In genomic region chr7:44336046-44337021, GRCm38 (mm10) we compare ENCODE assay signal across 8 mouse cellular contexts. TPM values are rescaled to one million over a fixed set of nuclear protein-coding genes. Genes with fewer than 3 reads are reported as not detected.
DNase-seq lines count a peak whose midpoint lies in the region; ATAC-seq and TF ChIP-seq lines count a peak whose summit lies in the region.

No protein-coding gene starts in this region.

- TF ChIP-seq CTCF in heart, postnatal 0 days (IDR thresholded peaks at IDR 0.05; ENCODE audit: low read depth): no peak
- no peak for TF ChIP-seq CTCF in cerebellum, adult 2 months (IDR thresholded peaks at IDR 0.05; ENCODE audit: borderline replicate concordance, insufficient read depth, low read depth, low read length)
- TF ChIP-seq CTCF in midbrain, postnatal 0 days (IDR thresholded peaks at IDR 0.05): no peak

- intact Hi-C loops in gastrocnemius, postnatal 36 days (cut with DNase I): no loop called here

- 3% methylated on average over 35 of the region's 54 CpGs for WGBS in heart, postnatal 0 days
- WGBS in cerebellum, adult 2 months: 2% methylated on average over 50 of the region's 54 CpGs
- WGBS in hindbrain, embryonic 14.5 days: 1% methylated on average over 51 of the region's 54 CpGs
- WGBS in midbrain, postnatal 0 days: 1% methylated on average over 27 of the region's 54 CpGs

- TF ChIP-seq EP300 in heart, postnatal 0 days (IDR thresholded peaks at IDR 0.05; ENCODE audit: low read depth): no peak

- H3K9ac ChIP-seq in heart, postnatal 0 days (replicated peaks; ENCODE audit: low read depth, low read length): no peak overlapping the region
- H3K9ac ChIP-seq in hindbrain, embryonic 14.5 days: peak overlapping the region; percentile 95
- H3K9ac ChIP-seq in midbrain, postnatal 0 days (replicated peaks; ENCODE audit: low read length, poor library complexity, severe bottlenecking): peak overlapping the region; percentile 96

- no peak overlapping the region for H3K27ac ChIP-seq in heart, postnatal 0 days (ENCODE audit: low read depth)
- peak overlapping the region; percentile 80 for H3K27ac ChIP-seq in cerebellum, adult 2 months (ENCODE audit: insufficient read depth, low read length)
- H3K27ac ChIP-seq in hindbrain, embryonic 14.5 days: peak overlapping the region; percentile 95
- peak overlapping the region; percentile 93 for H3K27ac ChIP-seq in midbrain, postnatal 0 days (ENCODE audit: low read depth, low read length)

- no peak; the same call in 1 of the 2 replicates for ATAC-seq in heart, postnatal 0 days (ENCODE audit: insufficient read depth, low read depth)
- peak; percentile 80 for ATAC-seq in hindbrain, embryonic 14.5 days (ENCODE audit: low FRiP score)
- ATAC-seq in midbrain, postnatal 0 days (ENCODE audit: low FRiP score): peak; percentile 78
- ATAC-seq in activated CD4-positive, CD25-positive, alpha-beta regulatory T cell, adult 4 months: no peak

- DNase-seq in heart, postnatal 0 days (ENCODE audit: low spot score): no peak
- no peak for DNase-seq in heart, adult 18-20 months
- DNase-seq in cerebellum, adult 2 months: peak; percentile 72 to 77
- DNase-seq in hindbrain, embryonic 14.5 days (ENCODE audit: low spot score): peak; percentile 60
- DNase-seq in midbrain, postnatal 0 days (ENCODE audit: low spot score): peak; percentile 81
- DNase-seq in testis, postnatal 14 days (ENCODE audit: low spot score): no peak
- DNase-seq in gastrocnemius, postnatal 36 days: no peak

- H3K9me3 ChIP-seq in heart, postnatal 0 days (replicated peaks; ENCODE audit: control insufficient read depth, low read length): no peaks in the 10 kb centered on the region
- H3K9me3 ChIP-seq in hindbrain, embryonic 14.5 days (ENCODE audit: control insufficient read depth, low read length): no peaks in the 10 kb centered on the region
- no peaks in the 10 kb centered on the region for H3K9me3 ChIP-seq in midbrain, postnatal 0 days (ENCODE audit: low read length)

- H3K4me3 ChIP-seq in heart, postnatal 0 days (ENCODE audit: low read depth, low read length): peak overlapping the region; percentile 28
- peak overlapping the region; percentile 90 for H3K4me3 ChIP-seq in cerebellum, adult 2 months (replicated peaks; ENCODE audit: insufficient read depth, low read depth, low read length)
- peak overlapping the region; percentile 76 for H3K4me3 ChIP-seq in hindbrain, embryonic 14.5 days (replicated peaks; ENCODE audit: low read length)
- peak overlapping the region; percentile 74 for H3K4me3 ChIP-seq in midbrain, postnatal 0 days (ENCODE audit: low read depth, low read length)

- TF ChIP-seq POLR2A in cerebellum, adult 2 months (IDR thresholded peaks at IDR 0.05; ENCODE audit: borderline replicate concordance, insufficient read depth, low read length): peak; percentile 53; the same call in 1 of the 2 replicates

- H3K4me2 ChIP-seq in heart, postnatal 0 days (ENCODE audit: low read depth, low read length): peak overlapping the region; percentile 50
- H3K4me2 ChIP-seq in hindbrain, embryonic 14.5 days (replicated peaks): peak overlapping the region; percentile 94
- peak overlapping the region; percentile 93 for H3K4me2 ChIP-seq in midbrain, postnatal 0 days (ENCODE audit: low read depth, low read length, poor library complexity, severe bottlenecking)

- H3K4me1 ChIP-seq in heart, postnatal 0 days (ENCODE audit: control insufficient read depth, insufficient read depth): no peaks in the 10 kb centered on the region
- H3K4me1 ChIP-seq in cerebellum, adult 2 months (ENCODE audit: control insufficient read depth, insufficient read depth, low read length): peaks cover 19% of the 10 kb centered on the region
- peaks cover 14% of the 10 kb centered on the region; the same call in 1 of the 2 replicates for H3K4me1 ChIP-seq in hindbrain, embryonic 14.5 days (replicated peaks; ENCODE audit: control insufficient read depth, insufficient read depth, low read length)
- peaks cover 5% of the 10 kb centered on the region; the same call in 1 of the 2 replicates for H3K4me1 ChIP-seq in midbrain, postnatal 0 days (ENCODE audit: insufficient read depth, low read length)

- H3K36me3 ChIP-seq in heart, postnatal 0 days (replicated peaks; ENCODE audit: control insufficient read depth, insufficient read depth, low read length): no peaks in the 10 kb centered on the region
- peaks cover 29% of the 10 kb centered on the region for H3K36me3 ChIP-seq in hindbrain, embryonic 14.5 days (replicated peaks; ENCODE audit: control insufficient read depth, insufficient read depth)
- H3K36me3 ChIP-seq in midbrain, postnatal 0 days (ENCODE audit: insufficient read depth, low read length): peaks cover 19% of the 10 kb centered on the region

- peaks cover 71% of the 10 kb centered on the region for H3K27me3 ChIP-seq in heart, postnatal 0 days (ENCODE audit: control insufficient read depth, insufficient read depth, low read length)
- no peaks in the 10 kb centered on the region for H3K27me3 ChIP-seq in cerebellum, adult 2 months (ENCODE audit: control insufficient read depth, insufficient read depth, low read length)
- H3K27me3 ChIP-seq in hindbrain, embryonic 14.5 days (ENCODE audit: control insufficient read depth, insufficient read depth, low read length): peaks cover 10% of the 10 kb centered on the region; the same call in 1 of the 2 replicates
- no peaks in the 10 kb centered on the region for H3K27me3 ChIP-seq in midbrain, postnatal 0 days (ENCODE audit: insufficient read depth, low read length)

RNA-seq across cellular contexts. Expression of gene Shank1, which starts 26.3 kb away (rescaled TPM):
- total RNA-seq in heart, postnatal 0 days (2014; rRNA removed; ENCODE audit: low replicate concordance): 0.19 and 0.61 TPM in 2 replicates
- 0.33 and 0.36 TPM in 2 replicates for polyA plus RNA-seq in heart, postnatal 0 days (2015; fragmentation: Nextera tagmentation; extraction: Ambion mirVana)
- total RNA-seq in heart, adult 18-20 months (2021): 1 to 10 TPM; 2.1 to 2.7 TPM
- polyA plus RNA-seq in cerebellum, adult 2 months (2012; rRNA removed): 51.4 and 60.7 TPM in 2 replicates
- polyA plus RNA-seq in hindbrain, embryonic 14.5 days (2014; fragmentation: Nextera tagmentation; extraction: Ambion mirVana): 40.3 and 46.8 TPM in 2 replicates
- total RNA-seq in midbrain, postnatal 0 days (2014; rRNA removed): 48.1 and 60.3 TPM in 2 replicates
- polyA plus RNA-seq in midbrain, postnatal 0 days (2015; fragmentation: Nextera tagmentation; extraction: Ambion mirVana): 33.9 and 39.2 TPM in 2 replicates
- not detected for polyA plus RNA-seq in activated CD4-positive, CD25-positive, alpha-beta regulatory T cell, adult 4 months (2017; shearing (Covaris generic))
- total RNA-seq in gastrocnemius, postnatal 36 days (2021): under 1 TPM; 0.27 to 0.28 TPM

RNA-seq across cellular contexts. Expression of gene Clec11a, which starts 29.6 kb away (rescaled TPM):
- 1.4 and 1.7 TPM in 2 replicates for total RNA-seq in heart, postnatal 0 days (2014; rRNA removed; ENCODE audit: low replicate concordance)
- polyA plus RNA-seq in heart, postnatal 0 days (2015; fragmentation: Nextera tagmentation; extraction: Ambion mirVana): 1.00 and 1.3 TPM in 2 replicates
- total RNA-seq in heart, adult 18-20 months (2021): under 1 TPM; 0.69 to 0.87 TPM
- 2.4 and 3.0 TPM in 2 replicates for polyA plus RNA-seq in cerebellum, adult 2 months (2012; rRNA removed)
- polyA plus RNA-seq in hindbrain, embryonic 14.5 days (2014; fragmentation: Nextera tagmentation; extraction: Ambion mirVana): 3.6 and 3.7 TPM in 2 replicates
- total RNA-seq in midbrain, postnatal 0 days (2014; rRNA removed): 3.2 and 3.9 TPM in 2 replicates
- 3.5 and 3.8 TPM in 2 replicates for polyA plus RNA-seq in midbrain, postnatal 0 days (2015; fragmentation: Nextera tagmentation; extraction: Ambion mirVana)
- under 1 TPM; 0.51 to 0.73 TPM for polyA plus RNA-seq in activated CD4-positive, CD25-positive, alpha-beta regulatory T cell, adult 4 months (2017; shearing (Covaris generic))
- total RNA-seq in gastrocnemius, postnatal 36 days (2021): 1 to 10 TPM; 1.6 to 2.2 TPM

RNA-seq across cellular contexts. Expression of gene Syt3, which starts 47.6 kb away (rescaled TPM):
- total RNA-seq in heart, postnatal 0 days (2014; rRNA removed; ENCODE audit: low replicate concordance): 0.58 and 3.1 TPM in 2 replicates
- polyA plus RNA-seq in heart, postnatal 0 days (2015; fragmentation: Nextera tagmentation; extraction: Ambion mirVana): 0.81 and 0.86 TPM in 2 replicates
- total RNA-seq in heart, adult 18-20 months (2021): 1 to 10 TPM; 2.3 to 2.9 TPM
- 125 and 130 TPM in 2 replicates for polyA plus RNA-seq in cerebellum, adult 2 months (2012; rRNA removed)
- 61.8 and 70.8 TPM in 2 replicates for polyA plus RNA-seq in hindbrain, embryonic 14.5 days (2014; fragmentation: Nextera tagmentation; extraction: Ambion mirVana)
- total RNA-seq in midbrain, postnatal 0 days (2014; rRNA removed): 119 and 144 TPM in 2 replicates
- 88.4 and 96.7 TPM in 2 replicates for polyA plus RNA-seq in midbrain, postnatal 0 days (2015; fragmentation: Nextera tagmentation; extraction: Ambion mirVana)
- not detected for polyA plus RNA-seq in activated CD4-positive, CD25-positive, alpha-beta regulatory T cell, adult 4 months (2017; shearing (Covaris generic))
- 1 to 10 TPM; 1.6 to 2.1 TPM for total RNA-seq in gastrocnemius, postnatal 36 days (2021)

RNA-seq across cellular contexts. Expression of gene 1700008O03Rik, which starts 49.3 kb away (rescaled TPM):
- total RNA-seq in heart, postnatal 0 days (2014; rRNA removed; ENCODE audit: low replicate concordance): not detected in 2 replicates
- 0.14 and 0.52 TPM in 2 replicates for polyA plus RNA-seq in heart, postnatal 0 days (2015; fragmentation: Nextera tagmentation; extraction: Ambion mirVana)
- total RNA-seq in heart, adult 18-20 months (2021): under 1 TPM; 0.30 to 0.31 TPM
- polyA plus RNA-seq in cerebellum, adult 2 months (2012; rRNA removed): 3.1 and 3.8 TPM in 2 replicates
- 2.1 and 2.8 TPM in 2 replicates for polyA plus RNA-seq in hindbrain, embryonic 14.5 days (2014; fragmentation: Nextera tagmentation; extraction: Ambion mirVana)
- total RNA-seq in midbrain, postnatal 0 days (2014; rRNA removed): 0.38 and 1.4 TPM in 2 replicates
- 3.8 and 5.2 TPM in 2 replicates for polyA plus RNA-seq in midbrain, postnatal 0 days (2015; fragmentation: Nextera tagmentation; extraction: Ambion mirVana)
- polyA plus RNA-seq in activated CD4-positive, CD25-positive, alpha-beta regulatory T cell, adult 4 months (2017; shearing (Covaris generic)): under 1 TPM; 0.59 to 0.66 TPM
- not detected for total RNA-seq in gastrocnemius, postnatal 36 days (2021)

Comparison
In these comparisons a context has a peak if more than half of its experiments do, and no peak if none do; other contexts are left out.
1. ATAC-seq: peak in hindbrain, embryonic 14.5 days (single experiment) and midbrain, postnatal 0 days (single experiment); none in heart, postnatal 0 days (single experiment) and activated CD4-positive, CD25-positive, alpha-beta regulatory T cell, adult 4 months (single experiment).
2. DNase-seq: peak in cerebellum, adult 2 months (2 of 2), hindbrain, embryonic 14.5 days (single experiment) and midbrain, postnatal 0 days (single experiment); none in heart, postnatal 0 days (single experiment), heart, adult 18-20 months (0 of 2), testis, postnatal 14 days (single experiment) and gastrocnemius, postnatal 36 days (0 of 2).
3. H3K4me3 ChIP-seq: peak in every context shown above with its lines; median percentile 90 in cerebellum, adult 2 months; 76 in hindbrain, embryonic 14.5 days; 74 in midbrain, postnatal 0 days; 28 in heart, postnatal 0 days.
4. RNA of gene Shank1, which starts 26.3 kb away (polyA plus RNA-seq): 51.4 to 60.7 TPM in cerebellum, adult 2 months, 40.3 to 46.8 TPM in hindbrain, embryonic 14.5 days and 33.9 to 39.2 TPM in midbrain, postnatal 0 days; 0.33 to 0.36 TPM in heart, postnatal 0 days and not detected in activated CD4-positive, CD25-positive, alpha-beta regulatory T cell, adult 4 months; every median in the first group is over 10 times any median in the second.
5. RNA of gene Syt3, which starts 47.6 kb away (polyA plus RNA-seq): 125 to 130 TPM in cerebellum, adult 2 months, 88.4 to 96.7 TPM in midbrain, postnatal 0 days and 61.8 to 70.8 TPM in hindbrain, embryonic 14.5 days; 0.81 to 0.86 TPM in heart, postnatal 0 days and not detected in activated CD4-positive, CD25-positive, alpha-beta regulatory T cell, adult 4 months; every median in the first group is over 10 times any median in the second.
6. Peak in every context shown above with its lines, with median percentiles within 50 percentile points of each other: H3K4me2 ChIP-seq.